Mouse (Mus musculus): ENCODE data around the gene Ifi202b. TPM values are rescaled to one million over a fixed set of nuclear protein-coding genes. Genes with fewer than 3 reads are reported as not detected.
"Not testable (repeated sequence)": the region's sequence is repeated elsewhere in the genome, so short reads cannot be mapped to it uniquely, and the experiment has no call there.

Ifi202b gene
- 0.15 TPM in 1 of 2 replicates, not detected in the other for polyA plus RNA-seq (2015; fragmentation: Nextera tagmentation; extraction: Ambion mirVana)

- not testable (repeated sequence) for H3K9ac ChIP-seq; H3K9me3 ChIP-seq (replicated peaks); H3K4me1 ChIP-seq; H3K27me3 ChIP-seq; H3K4me2 ChIP-seq; H3K36me3 ChIP-seq; H3K4me3 ChIP-seq (replicated peaks); ATAC-seq (replicated peaks; ENCODE audit: low FRiP score); H3K27ac ChIP-seq
- 91% methylated on average over 6 of the region's 6 CpGs for WGBS
Measured at GRCm38 (mm10) chr1:173982694-173983305, at the start of gene Ifi202b. TSS of gene Ifi202b (minus strand) at chr1:173982744.

- Histone ChIP-seq H3K36me3 (no peaks in the 10 kb centered on the region), H3K9me3 (replicated peaks) (no peaks in the 10 kb centered on the region), H3K9ac (no peak within 1 kb of the TSS), H3K4me3 (replicated peaks) (no peak within 1 kb of the TSS), H3K27ac (no peak within 1 kb of the TSS), H3K4me1 (no peaks in the 10 kb centered on the region), H3K4me2 (no peak within 1 kb of the TSS), H3K27me3 (no peaks in the 10 kb centered on the region)
- 42% methylated on average over 1 of the region's 1 CpGs for WGBS
- no peak for ATAC-seq (replicated peaks; ENCODE audit: low FRiP score)
Measured at GRCm38 (mm10) chr1:174031698-174032097, 49.2 kb upstream of the Ifi202b start, which contains the start of gene Ifi205. TSS of gene Ifi205 (minus strand) at chr1:174031810.

- not testable (repeated sequence) for H3K36me3 ChIP-seq; H3K4me3 ChIP-seq (replicated peaks); H3K27ac ChIP-seq; H3K4me2 ChIP-seq; H3K27me3 ChIP-seq; ATAC-seq (replicated peaks; ENCODE audit: low FRiP score); H3K9ac ChIP-seq; H3K4me1 ChIP-seq; H3K9me3 ChIP-seq (replicated peaks)
Measured at GRCm38 (mm10) chr1:174007050-174007449, 24.5 kb upstream of the Ifi202b start.

GRCm38 (mm10) chr1:174004352-174005109 is 22.0 kb upstream of the Ifi202b start:
- H3K27me3 ChIP-seq; H3K4me2 ChIP-seq; H3K4me1 ChIP-seq; H3K36me3 ChIP-seq; H3K27ac ChIP-seq; H3K9ac ChIP-seq; H3K9me3 ChIP-seq (replicated peaks); H3K4me3 ChIP-seq (replicated peaks); ATAC-seq (replicated peaks; ENCODE audit: low FRiP score): not testable (repeated sequence)
- 81% methylated on average over 2 of the region's 3 CpGs for WGBS

- Histone ChIP-seq H3K4me2 (no peak overlapping the region), H3K36me3 (no peaks in the 10 kb centered on the region), H3K4me1 (no peaks in the 10 kb centered on the region), H3K9me3 (replicated peaks) (no peaks in the 10 kb centered on the region), H3K27me3 (no peaks in the 10 kb centered on the region), H3K27ac (no peak overlapping the region), H3K9ac (no peak overlapping the region), H3K4me3 (replicated peaks) (no peak overlapping the region)
- WGBS: 81% methylated on average over 4 of the region's 4 CpGs
- ATAC-seq (replicated peaks; ENCODE audit: low FRiP score): no peak
Measured at GRCm38 (mm10) chr1:173995003-173995402, 12.5 kb upstream of the Ifi202b start.

GRCm38 (mm10) chr1:173981038-173981437 is 1.5 kb downstream of the Ifi202b start:
- WGBS: 51% methylated on average over 3 of the region's 3 CpGs
- not testable (repeated sequence) for H3K4me2 ChIP-seq; H3K4me1 ChIP-seq; ATAC-seq (replicated peaks; ENCODE audit: low FRiP score); H3K9me3 ChIP-seq (replicated peaks); H3K27ac ChIP-seq; H3K4me3 ChIP-seq (replicated peaks); H3K9ac ChIP-seq; H3K36me3 ChIP-seq; H3K27me3 ChIP-seq

- H3K27me3 ChIP-seq: no peaks in the 10 kb centered on the region
- no peak overlapping the region for H3K9ac ChIP-seq
- H3K4me2 ChIP-seq: no peak overlapping the region
- no peaks in the 10 kb centered on the region for H3K36me3 ChIP-seq
- no peak for ATAC-seq (replicated peaks; ENCODE audit: low FRiP score)
- no peak overlapping the region for H3K4me3 ChIP-seq (replicated peaks)
- no peaks in the 10 kb centered on the region for H3K4me1 ChIP-seq
- H3K9me3 ChIP-seq (replicated peaks): no peaks in the 10 kb centered on the region
- H3K27ac ChIP-seq: no peak overlapping the region
Measured at GRCm38 (mm10) chr1:173977622-173978021, 4.9 kb downstream of the Ifi202b start.

GRCm38 (mm10) chr1:173973111-173973510 is 9.4 kb downstream of the Ifi202b start:
- no peaks in the 10 kb centered on the region for H3K9me3 ChIP-seq (replicated peaks)
- ATAC-seq (replicated peaks; ENCODE audit: low FRiP score): no peak
- H3K9ac ChIP-seq: no peak overlapping the region

GRCm38 (mm10) chr1:173961491-173961890 is 21.1 kb downstream of the Ifi202b start:
- H3K27ac ChIP-seq; H3K4me3 ChIP-seq (replicated peaks); H3K9me3 ChIP-seq (replicated peaks); H3K4me1 ChIP-seq; ATAC-seq (replicated peaks; ENCODE audit: low FRiP score); H3K36me3 ChIP-seq; H3K27me3 ChIP-seq; H3K4me2 ChIP-seq; H3K9ac ChIP-seq: not testable (repeated sequence)
- WGBS: 68% methylated on average over 1 of the region's 1 CpGs

More at GRCm38 (mm10) chr1:173973111-173973510, 9.4 kb downstream of the Ifi202b start:
- no peaks in the 10 kb centered on the region for H3K27me3 ChIP-seq
- no peak overlapping the region for H3K27ac ChIP-seq
- H3K4me2 ChIP-seq: no peak overlapping the region
- H3K4me1 ChIP-seq: no peaks in the 10 kb centered on the region
- H3K4me3 ChIP-seq (replicated peaks): no peak overlapping the region
- no peaks in the 10 kb centered on the region for H3K36me3 ChIP-seq

GRCm38 (mm10) chr1:173959998-173960397 is 22.5 kb downstream of the Ifi202b start:
- H3K36me3 ChIP-seq; H3K4me3 ChIP-seq (replicated peaks); H3K4me1 ChIP-seq; H3K4me2 ChIP-seq; H3K9ac ChIP-seq; H3K27ac ChIP-seq; ATAC-seq (replicated peaks; ENCODE audit: low FRiP score); H3K27me3 ChIP-seq; H3K9me3 ChIP-seq (replicated peaks): not testable (repeated sequence)
- 42% methylated on average over 3 of the region's 3 CpGs for WGBS

- not testable (repeated sequence) for H3K4me3 ChIP-seq (replicated peaks); H3K27ac ChIP-seq; H3K4me1 ChIP-seq; H3K9ac ChIP-seq; H3K9me3 ChIP-seq (replicated peaks); H3K27me3 ChIP-seq; H3K4me2 ChIP-seq; ATAC-seq (replicated peaks; ENCODE audit: low FRiP score); H3K36me3 ChIP-seq
- 37% methylated on average over 3 of the region's 3 CpGs for WGBS
Measured at GRCm38 (mm10) chr1:173955839-173956527, 26.6 kb downstream of the Ifi202b start.

- H3K9me3 ChIP-seq (replicated peaks): no peaks in the 10 kb centered on the region
- no peaks in the 10 kb centered on the region for H3K36me3 ChIP-seq
- ATAC-seq (replicated peaks; ENCODE audit: low FRiP score): no peak
- H3K4me2 ChIP-seq: no peak overlapping the region
- 88% methylated on average over 2 of the region's 2 CpGs for WGBS
- H3K27me3 ChIP-seq: no peaks in the 10 kb centered on the region
- no peak overlapping the region for H3K27ac ChIP-seq
- no peak overlapping the region for H3K4me3 ChIP-seq (replicated peaks)
- no peaks in the 10 kb centered on the region for H3K4me1 ChIP-seq
- no peak overlapping the region for H3K9ac ChIP-seq
Measured at GRCm38 (mm10) chr1:173955071-173955796, 27.3 kb downstream of the Ifi202b start.

All from kidney, embryonic 15.5 days (tissue).